Mouse (Mus musculus) skeletal muscle tissue, postnatal 0 days (tissue): ENCODE data around the gene Gtf3c4. TPM values are rescaled to one million over a fixed set of nuclear protein-coding genes. Genes with fewer than 3 reads are reported as not detected.

Experiments used
- polyA plus RNA-seq: library from polyadenylated mRNA; unstranded; fragments of >200 nt; fragmentation: Nextera tagmentation; extraction: Ambion mirVana; gene quantifications from 2 replicates; pipeline ENCODE4 v1.2.1, GENCODE M21; 2015

The Gtf3c4 gene
- polyA plus RNA-seq, result 4.6 TPM in 2 replicates

GRCm38 (mm10) chr2:28840222-28840951 lies at the start of gene Gtf3c4, which contains the start of gene Ddx31:
Gene Gtf3c4 (minus strand): TSS chr2:28840360.
Gene Ddx31 (plus strand): TSS chr2:28840406.

Other genes starting within 250 kb of the Gtf3c4 start
- gene Gfi1b, start 218.4 kb downstream of the Gtf3c4 start, polyA plus RNA-seq, result 0.08 TPM in 1 of 2 replicates, not detected in the other
- 8.8 and 9.4 TPM in 2 replicates for gene Tsc1, start 199.1 kb downstream of the Gtf3c4 start, polyA plus RNA-seq
- 0.62 and 0.94 TPM in 2 replicates for gene Spaca9, start 140.6 kb downstream of the Gtf3c4 start, polyA plus RNA-seq
- gene Ak8, start 140.2 kb downstream of the Gtf3c4 start, polyA plus RNA-seq, result 0.21 and 0.27 TPM in 2 replicates
- 3.6 and 4.0 TPM in 2 replicates for gene Ddx31, start within 50 bp of the Gtf3c4 start, polyA plus RNA-seq
- not detected in 2 replicates for gene Barhl1, start 76.3 kb upstream of the Gtf3c4 start, polyA plus RNA-seq
- gene Cfap77, start 214.7 kb upstream of the Gtf3c4 start, polyA plus RNA-seq, result 0.17 TPM in 1 of 2 replicates, not detected in the other
- 3.6 and 3.7 TPM in 2 replicates for gene Ttf1, start 219.9 kb upstream of the Gtf3c4 start, polyA plus RNA-seq